Mouse (Mus musculus) stomach, embryonic 15.5 days (tissue): ENCODE data around the gene Acsm5. TPM values are rescaled to one million over a fixed set of nuclear protein-coding genes. Genes with fewer than 3 reads are reported as not detected.
"Not testable (repeated sequence)": the region's sequence is repeated elsewhere in the genome, so short reads cannot be mapped to it uniquely, and the experiment has no call there.

ENCODE experiments used
- ATAC-seq: fragments of 200-750 bp; cut with Nextera tagmentation; 2 replicates; pipeline ENCODE4 v1.8.0; 2017; ENCODE audit warnings: low read depth, moderate number of reproducible peaks, moderate TSS enrichment; ENCODE audit not compliant: insufficient read depth, low FRiP score
- H3K27ac ChIP-seq: fragments of 300-500 bp; sonication (generic); 2 replicates; pipeline ENCODE4 v1.5.1; 2015; ENCODE audit warnings: mild to moderate bottlenecking, inconsistent platforms
- H3K27me3 ChIP-seq: fragments of 300-500 bp; sonication (generic); replicated peaks from 2 replicates; pipeline ENCODE4 v1.6.1; 2015; ENCODE audit warnings: inconsistent platforms
- H3K36me3 ChIP-seq: fragments of 300-500 bp; sonication (generic); 2 replicates; pipeline ENCODE4 v1.6.1; 2015; ENCODE audit warnings: inconsistent platforms
- H3K4me1 ChIP-seq: fragments of 300-500 bp; sonication (generic); 2 replicates; pipeline ENCODE4 v1.6.1; 2015; ENCODE audit warnings: inconsistent platforms
- H3K4me2 ChIP-seq: fragments of 300-500 bp; sonication (generic); 2 replicates; pipeline ENCODE4 v1.6.1; 2015; ENCODE audit warnings: mild to moderate bottlenecking, inconsistent platforms
- H3K4me3 ChIP-seq: fragments of 300-500 bp; sonication (generic); replicated peaks from 2 replicates; pipeline ENCODE4 v1.5.1; 2015; ENCODE audit warnings: inconsistent platforms
- H3K9ac ChIP-seq: fragments of 300-500 bp; sonication (generic); 2 replicates; pipeline ENCODE4 v1.6.1; 2015; ENCODE audit warnings: inconsistent platforms
- H3K9me3 ChIP-seq: fragments of 300-500 bp; sonication (generic); 2 replicates; pipeline ENCODE4 v1.6.1; 2016; ENCODE audit warnings: inconsistent platforms
- WGBS: fragments of 180-500 bp; shearing (Covaris S2); methylation state at CpG from one replicate; pipeline ENCODE4 v1.1.7; 2015; 5-methylcytosine and 5-hydroxymethylcytosine counted together
- polyA plus RNA-seq: library from polyadenylated mRNA; unstranded; fragments of >200 nt; fragmentation: Nextera tagmentation; extraction: Ambion mirVana; gene quantifications from 2 replicates; pipeline ENCODE4 v1.2.1, GENCODE M21; 2015

The Acsm5 gene
- polyA plus RNA-seq, 1 experiment from 2014 or later = 0.15 TPM

DNA sequence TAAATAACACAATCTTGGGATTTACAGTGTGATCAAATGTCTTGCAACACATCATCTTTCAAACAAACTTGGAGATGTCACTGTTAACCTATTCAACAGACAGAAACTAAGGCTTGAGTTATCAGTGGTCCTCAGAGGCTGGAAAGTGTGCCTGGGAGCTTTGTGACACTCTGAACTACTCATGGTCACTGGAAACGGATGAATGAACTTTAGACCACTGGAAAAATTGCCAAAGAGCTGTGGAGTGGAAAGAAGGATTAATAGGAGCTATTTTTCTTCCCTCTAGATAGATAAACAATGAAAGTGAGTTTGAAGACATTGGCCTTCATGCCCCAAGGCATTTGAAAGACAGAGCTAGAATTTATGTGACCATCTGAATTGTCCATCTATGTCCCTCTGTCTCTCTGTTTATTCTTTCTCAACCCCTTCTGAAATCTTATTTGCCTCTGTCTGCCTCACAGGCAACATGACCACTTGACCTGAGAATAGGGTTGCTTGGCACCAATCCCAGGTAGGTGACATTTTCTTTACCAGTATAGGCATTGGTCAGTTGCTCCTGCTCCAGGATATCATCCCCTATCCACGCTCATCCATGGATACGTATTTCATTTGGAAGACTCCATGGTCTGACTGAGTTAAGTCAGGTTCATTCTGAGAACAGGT is 40.7 kb downstream of the Acsm5 start:
- no peak overlapping the region for H3K9ac ChIP-seq
- no peaks in the 10 kb centered on the region for H3K27me3 ChIP-seq
- no peaks in the 10 kb centered on the region for H3K4me1 ChIP-seq
- H3K36me3 ChIP-seq = no peaks in the 10 kb centered on the region
- no peak for ATAC-seq
- no peak overlapping the region for H3K4me3 ChIP-seq
- H3K4me2 ChIP-seq = no peak overlapping the region
- WGBS = 75% methylated on average over 3 of the region's 3 CpGs
- H3K9me3 ChIP-seq = no peaks in the 10 kb centered on the region
- H3K27ac ChIP-seq = no peak overlapping the region

DNA sequence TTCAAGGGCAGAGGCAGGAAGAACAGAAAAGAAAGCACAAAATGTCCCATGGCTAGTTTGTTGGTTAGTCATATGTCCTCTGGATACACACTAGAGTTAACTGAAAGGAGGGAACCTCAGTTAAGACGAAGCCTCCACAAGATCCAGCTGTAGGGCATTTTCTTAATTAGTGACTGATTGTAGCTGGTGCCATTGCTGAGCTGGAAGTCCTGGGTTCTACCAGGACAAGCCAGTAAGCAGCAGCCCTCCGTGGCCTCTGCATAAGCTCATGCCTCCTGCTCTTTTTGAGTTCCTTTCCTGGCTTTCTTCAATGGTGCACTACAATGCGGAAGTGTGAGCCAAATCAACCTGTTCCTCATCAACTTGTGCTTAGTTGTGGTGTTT is 41.2 kb downstream of the Acsm5 start:
- Histone ChIP-seq H3K27me3 (no peaks in the 10 kb centered on the region), H3K4me2 (no peak overlapping the region), H3K4me3 (no peak overlapping the region), H3K9me3 (no peaks in the 10 kb centered on the region), H3K27ac (no peak overlapping the region), H3K9ac (no peak overlapping the region), H3K36me3 (no peaks in the 10 kb centered on the region), H3K4me1 (no peaks in the 10 kb centered on the region)
- ATAC-seq = no peak
- WGBS = 72% methylated on average over 3 of the region's 3 CpGs

DNA sequence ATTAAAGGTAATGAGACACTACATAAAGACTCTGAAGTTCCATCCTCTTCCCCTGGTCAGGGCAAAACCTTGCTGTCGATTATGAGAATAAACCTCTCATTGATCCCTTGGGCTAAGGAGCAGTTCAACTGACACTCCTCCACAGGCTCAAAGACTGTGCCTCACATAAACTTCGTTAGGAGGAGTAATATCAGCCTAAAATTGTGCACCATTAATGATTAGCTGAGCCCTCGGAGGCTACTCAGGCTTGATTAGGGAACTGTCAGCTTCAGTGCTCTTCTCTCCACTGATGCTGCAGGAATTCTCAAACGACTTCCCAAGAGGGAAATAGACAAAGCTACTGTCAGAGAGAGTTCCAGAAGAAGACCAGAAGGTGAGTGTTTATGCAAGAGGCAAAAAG is 42.2 kb downstream of the Acsm5 start:
- Histone ChIP-seq H3K27ac (no peak overlapping the region), H3K4me1 (no peaks in the 10 kb centered on the region), H3K4me3 (no peak overlapping the region), H3K9ac (no peak overlapping the region), H3K27me3 (no peaks in the 10 kb centered on the region), H3K9me3 (no peaks in the 10 kb centered on the region), H3K36me3 (no peaks in the 10 kb centered on the region), H3K4me2 (no peak overlapping the region)
- ATAC-seq = no peak
- WGBS = 54% methylated on average over 4 of the region's 4 CpGs

- not testable (repeated sequence) for H3K4me3 ChIP-seq, H3K9ac ChIP-seq, H3K36me3 ChIP-seq, H3K4me2 ChIP-seq, H3K27me3 ChIP-seq, H3K4me1 ChIP-seq, H3K27ac ChIP-seq, ATAC-seq, H3K9me3 ChIP-seq
- WGBS = 79% methylated on average over 2 of the region's 2 CpGs
These were observed 43.2 kb downstream of the Acsm5 start for GRCm38 (mm10) chr7:119562476-119562875.

- Histone ChIP-seq H3K4me1 (no peaks in the 10 kb centered on the region), H3K27ac (no peak overlapping the region), H3K9me3 (no peaks in the 10 kb centered on the region), H3K9ac (no peak overlapping the region), H3K36me3 (no peaks in the 10 kb centered on the region), H3K4me2 (no peak overlapping the region), H3K4me3 (no peak overlapping the region), H3K27me3 (no peaks in the 10 kb centered on the region)
- ATAC-seq = no peak
- 49% methylated on average over 3 of the region's 3 CpGs for WGBS
These were observed 75.4 kb downstream of the Acsm5 start for GRCm38 (mm10) chr7:119594530-119595107.

Other genes with a start within 250 kb of the Acsm5 start
- 0.74 and 0.97 TPM in 2 replicates for gene Gp2, start 60.2 kb upstream of the Acsm5 start, polyA plus RNA-seq
- not detected in 2 replicates for gene Umod, start 40.2 kb upstream of the Acsm5 start, polyA plus RNA-seq
- gene Pdilt, start 4.0 kb downstream of the Acsm5 start, polyA plus RNA-seq = not detected in 2 replicates
- gene Acsm2, start 34.9 kb downstream of the Acsm5 start, polyA plus RNA-seq = not detected in 2 replicates
- gene Acsm1, start 87.6 kb downstream of the Acsm5 start, polyA plus RNA-seq = 0.42 TPM in 1 of 2 replicates, not detected in the other
- not detected in 2 replicates for gene Acsm4, start 170.6 kb downstream of the Acsm5 start, polyA plus RNA-seq
- 64.4 and 65.8 TPM in 2 replicates for gene Thumpd1, start 201.3 kb downstream of the Acsm5 start, polyA plus RNA-seq
- 9.6 and 15.6 TPM in 2 replicates for gene Acsm3, start 241.5 kb downstream of the Acsm5 start, polyA plus RNA-seq